Mouse (Mus musculus): ENCODE data around the gene Sh3gl2. TPM values are rescaled to one million over a fixed set of nuclear protein-coding genes. Genes with fewer than 3 reads are reported as not detected.

Gene Sh3gl2
- polyA plus RNA-seq, 1 experiment from 2014 or later, result 33.7 TPM

DNA sequence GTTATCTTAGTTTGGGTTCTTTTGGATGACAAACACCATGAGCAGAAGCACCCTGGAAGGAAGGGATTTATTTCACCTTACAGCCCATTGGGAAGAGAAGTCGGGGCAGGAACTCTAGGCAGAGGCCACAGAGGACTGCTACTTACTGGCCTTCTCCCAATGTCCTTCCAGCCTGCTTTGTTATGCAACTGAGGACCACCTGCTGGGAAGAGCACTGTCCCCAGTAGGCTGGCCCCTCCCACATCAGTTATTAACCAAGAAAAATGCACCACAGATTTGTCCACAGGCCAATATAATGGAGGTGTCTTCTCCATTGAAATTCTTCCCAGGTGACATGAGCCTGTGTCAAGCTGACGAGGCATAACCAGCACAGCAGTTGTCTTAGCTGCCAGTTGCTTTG, 62.5 kb downstream of the Sh3gl2 start:
- WGBS, result 56% methylated on average over 2 of the region's 2 CpGs
- no peak overlapping the region for H3K4me3 ChIP-seq (replicated peaks)
- no peak overlapping the region for H3K4me2 ChIP-seq (replicated peaks)
- no peaks in the 10 kb centered on the region for H3K27me3 ChIP-seq
- H3K27ac ChIP-seq, result no peak overlapping the region
- H3K36me3 ChIP-seq, result no peaks in the 10 kb centered on the region
- ATAC-seq, result no peak
- no peaks in the 10 kb centered on the region for H3K9me3 ChIP-seq
- no peak overlapping the region for H3K9ac ChIP-seq (replicated peaks)
- H3K4me1 ChIP-seq (replicated peaks), result peaks cover 4% of the 10 kb centered on the region; the same call in 1 of the 2 replicates

GRCm38 (mm10) chr4:85272877-85273276, 68.0 kb downstream of the Sh3gl2 start:
- Histone ChIP-seq H3K27me3 (no peaks in the 10 kb centered on the region), H3K4me1 (replicated peaks) (peaks cover 7% of the 10 kb centered on the region; the same call in 1 of the 2 replicates), H3K9me3 (no peaks in the 10 kb centered on the region), H3K4me2 (replicated peaks) (no peak overlapping the region), H3K27ac (no peak overlapping the region; the same call in 1 of the 2 replicates), H3K9ac (replicated peaks) (no peak overlapping the region), H3K4me3 (replicated peaks) (no peak overlapping the region), H3K36me3 (no peaks in the 10 kb centered on the region)
- WGBS, result 80% methylated on average over 4 of the region's 4 CpGs
- ATAC-seq, result peak; percentile 67

GRCm38 (mm10) chr4:85273452-85273851, 68.5 kb downstream of the Sh3gl2 start:
- no peak for ATAC-seq
- Histone ChIP-seq H3K36me3 (no peaks in the 10 kb centered on the region), H3K9ac (replicated peaks) (no peak overlapping the region), H3K27ac (no peak overlapping the region), H3K27me3 (no peaks in the 10 kb centered on the region), H3K4me2 (replicated peaks) (no peak overlapping the region), H3K9me3 (no peaks in the 10 kb centered on the region), H3K4me1 (replicated peaks) (peaks cover 7% of the 10 kb centered on the region; the same call in 1 of the 2 replicates), H3K4me3 (replicated peaks) (no peak overlapping the region)
- WGBS, result 78% methylated on average over 3 of the region's 3 CpGs

DNA sequence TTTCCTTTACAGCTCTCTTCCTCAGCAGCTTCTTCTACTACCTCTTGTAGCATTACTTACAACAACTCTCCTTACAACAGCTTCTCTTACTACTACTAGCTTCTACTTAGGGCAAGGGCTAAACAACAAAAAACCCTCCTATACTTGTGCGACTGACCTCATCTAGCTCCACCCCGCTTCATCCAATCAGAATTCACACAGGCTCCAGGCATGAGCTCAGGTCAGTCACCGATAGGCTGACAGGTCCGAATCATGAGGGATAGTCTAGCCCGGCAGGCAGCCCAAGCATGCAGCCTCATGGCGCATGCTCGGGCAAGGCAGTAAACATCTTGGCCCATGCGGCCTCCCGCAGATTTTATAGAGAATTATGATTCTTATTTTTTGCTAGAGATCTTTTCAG, 78.2 kb downstream of the Sh3gl2 start:
- no peak for ATAC-seq

GRCm38 (mm10) chr4:85289990-85290389, 85.1 kb downstream of the Sh3gl2 start:
- Histone ChIP-seq H3K4me3 (replicated peaks) (no peak overlapping the region), H3K27ac (no peak overlapping the region), H3K9ac (replicated peaks) (no peak overlapping the region), H3K4me1 (replicated peaks) (no peaks in the 10 kb centered on the region), H3K27me3 (no peaks in the 10 kb centered on the region), H3K9me3 (no peaks in the 10 kb centered on the region), H3K36me3 (no peaks in the 10 kb centered on the region), H3K4me2 (replicated peaks) (no peak overlapping the region)
- ATAC-seq, result no peak
- WGBS, result 89% methylated on average over 1 of the region's 1 CpGs

More for the DNA sequence above, 78.2 kb downstream of the Sh3gl2 start:
- H3K4me3 ChIP-seq (replicated peaks), result no peak overlapping the region
- no peaks in the 10 kb centered on the region for H3K9me3 ChIP-seq
- H3K9ac ChIP-seq (replicated peaks), result no peak overlapping the region
- no peaks in the 10 kb centered on the region for H3K27me3 ChIP-seq
- no peak overlapping the region for H3K27ac ChIP-seq
- no peak overlapping the region for H3K4me2 ChIP-seq (replicated peaks)
- no peaks in the 10 kb centered on the region for H3K4me1 ChIP-seq (replicated peaks)
- WGBS, result 87% methylated on average over 9 of the region's 9 CpGs
- no peaks in the 10 kb centered on the region for H3K36me3 ChIP-seq

GRCm38 (mm10) chr4:85291296-85291695, 86.4 kb downstream of the Sh3gl2 start:
- H3K27ac ChIP-seq, result no peak overlapping the region
- no peaks in the 10 kb centered on the region for H3K4me1 ChIP-seq (replicated peaks)
- H3K9me3 ChIP-seq, result no peaks in the 10 kb centered on the region
- no peak for ATAC-seq
- no peaks in the 10 kb centered on the region for H3K27me3 ChIP-seq
- H3K9ac ChIP-seq (replicated peaks), result no peak overlapping the region
- no peak overlapping the region for H3K4me3 ChIP-seq (replicated peaks)
- 88% methylated on average over 4 of the region's 4 CpGs for WGBS
- no peaks in the 10 kb centered on the region for H3K36me3 ChIP-seq
- H3K4me2 ChIP-seq (replicated peaks), result no peak overlapping the region

- H3K9ac ChIP-seq (replicated peaks), result no peak overlapping the region
- WGBS, result 81% methylated on average over 3 of the region's 3 CpGs
- H3K27ac ChIP-seq, result no peak overlapping the region
- no peaks in the 10 kb centered on the region for H3K36me3 ChIP-seq
- no peak for ATAC-seq
- H3K27me3 ChIP-seq, result no peaks in the 10 kb centered on the region
- no peak overlapping the region for H3K4me3 ChIP-seq (replicated peaks)
- no peak overlapping the region for H3K4me2 ChIP-seq (replicated peaks)
- H3K4me1 ChIP-seq (replicated peaks), result no peaks in the 10 kb centered on the region
- no peaks in the 10 kb centered on the region for H3K9me3 ChIP-seq
These were observed 88.4 kb downstream of the Sh3gl2 start for GRCm38 (mm10) chr4:85293368-85293767.

DNA sequence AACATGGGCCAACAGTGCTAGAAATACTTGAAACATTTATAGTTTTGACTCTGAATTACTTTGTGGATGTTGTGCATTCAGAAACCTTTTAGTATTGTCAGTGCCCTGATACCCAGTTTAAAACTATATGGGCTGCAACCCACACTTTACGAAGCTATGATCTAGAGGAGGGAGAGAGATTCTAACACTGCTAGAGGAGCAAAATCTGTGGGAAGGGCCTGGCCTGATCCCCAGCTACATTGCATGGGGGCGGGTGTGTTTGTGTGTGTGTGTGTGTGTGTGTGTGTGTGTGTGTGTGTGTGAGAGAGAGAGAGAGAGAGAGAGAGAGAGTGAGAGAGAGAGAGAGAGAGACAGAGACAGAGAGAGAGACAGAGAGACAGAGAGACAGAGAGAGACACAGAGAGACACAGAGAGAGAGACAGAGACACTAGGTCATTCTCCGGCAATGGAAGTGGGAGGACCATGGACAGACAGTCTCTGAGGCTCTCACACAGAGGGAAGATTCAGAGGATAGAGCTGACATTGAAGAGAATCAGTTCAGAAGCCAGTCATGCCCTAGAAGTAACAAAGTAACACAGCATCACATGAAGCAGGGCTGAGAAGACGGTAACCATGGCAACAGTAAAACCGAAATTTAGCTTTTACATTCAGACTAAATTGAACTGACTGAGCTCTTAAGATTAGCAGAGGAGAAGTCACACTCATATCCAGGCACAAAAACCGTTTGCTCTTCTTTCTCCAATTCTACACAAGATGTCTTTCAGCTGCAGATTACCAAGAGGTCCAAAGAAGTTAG, 95.9 kb downstream of the Sh3gl2 start:
- H3K9ac ChIP-seq (replicated peaks), result no peak overlapping the region
- no peak overlapping the region for H3K4me2 ChIP-seq (replicated peaks)
- no peak overlapping the region for H3K4me3 ChIP-seq (replicated peaks)
- no peak for ATAC-seq
- H3K9me3 ChIP-seq, result no peaks in the 10 kb centered on the region
- H3K36me3 ChIP-seq, result no peaks in the 10 kb centered on the region
- no peaks in the 10 kb centered on the region for H3K4me1 ChIP-seq (replicated peaks)
- WGBS, result 75% methylated on average over 6 of the region's 6 CpGs
- no peaks in the 10 kb centered on the region for H3K27me3 ChIP-seq
- no peak overlapping the region for H3K27ac ChIP-seq

GRCm38 (mm10) chr4:85305912-85306573, 101.1 kb downstream of the Sh3gl2 start:
- H3K27ac ChIP-seq, result no peak overlapping the region

GRCm38 (mm10) chr4:85319092-85319491, 114.2 kb downstream of the Sh3gl2 start:
- ATAC-seq, result peak; percentile 66; the same call in 1 of the 2 replicates
- WGBS, result 17% methylated on average over 3 of the region's 3 CpGs
- Histone ChIP-seq H3K4me1 (replicated peaks) (peaks cover 8% of the 10 kb centered on the region), H3K27ac (no peak overlapping the region), H3K9me3 (no peaks in the 10 kb centered on the region), H3K4me2 (replicated peaks) (no peak overlapping the region), H3K4me3 (replicated peaks) (no peak overlapping the region), H3K9ac (replicated peaks) (no peak overlapping the region), H3K27me3 (no peaks in the 10 kb centered on the region), H3K36me3 (no peaks in the 10 kb centered on the region)

More at GRCm38 (mm10) chr4:85305912-85306573, 101.1 kb downstream of the Sh3gl2 start:
- no peaks in the 10 kb centered on the region for H3K9me3 ChIP-seq
- WGBS, result 80% methylated on average over 7 of the region's 7 CpGs
- no peak overlapping the region for H3K4me2 ChIP-seq (replicated peaks)
- no peak overlapping the region for H3K4me3 ChIP-seq (replicated peaks)
- H3K27me3 ChIP-seq, result no peaks in the 10 kb centered on the region
- no peaks in the 10 kb centered on the region for H3K36me3 ChIP-seq
- no peak for ATAC-seq
- no peak overlapping the region for H3K9ac ChIP-seq (replicated peaks)
- 0 out of 2 replicates have a peak, but pooled peaks cover 6% of the 10 kb centered on the region for H3K4me1 ChIP-seq (replicated peaks)

GRCm38 (mm10) chr4:85325454-85325853, 120.5 kb downstream of the Sh3gl2 start:
- H3K9ac ChIP-seq (replicated peaks), result no peak overlapping the region
- no peak overlapping the region for H3K27ac ChIP-seq
- H3K9me3 ChIP-seq, result no peaks in the 10 kb centered on the region
- H3K4me3 ChIP-seq (replicated peaks), result no peak overlapping the region
- no peak for ATAC-seq
- WGBS, result 88% methylated on average over 6 of the region's 6 CpGs
- H3K4me2 ChIP-seq (replicated peaks), result no peak overlapping the region
- no peaks in the 10 kb centered on the region for H3K4me1 ChIP-seq (replicated peaks)
- H3K27me3 ChIP-seq, result no peaks in the 10 kb centered on the region
- no peaks in the 10 kb centered on the region for H3K36me3 ChIP-seq

- H3K4me3 ChIP-seq (replicated peaks), result no peak overlapping the region
- no peak overlapping the region for H3K4me2 ChIP-seq (replicated peaks)
- H3K27ac ChIP-seq, result no peak overlapping the region
- ATAC-seq, result no peak
- 69% methylated on average over 1 of the region's 1 CpGs for whole genome bisulfite sequencing
- no peaks in the 10 kb centered on the region for H3K9me3 ChIP-seq
- H3K9ac ChIP-seq (replicated peaks), result no peak overlapping the region
- H3K36me3 ChIP-seq, result no peaks in the 10 kb centered on the region
- no peaks in the 10 kb centered on the region for H3K4me1 ChIP-seq (replicated peaks)
- H3K27me3 ChIP-seq, result no peaks in the 10 kb centered on the region
These were observed 121.1 kb downstream of the Sh3gl2 start for GRCm38 (mm10) chr4:85326052-85326451.

Data from midbrain, embryonic 13.5 days (tissue).